Mouse (Mus musculus): Measurements from ENCODE around the gene Egf. TPM values are rescaled to one million over a fixed set of nuclear protein-coding genes. Genes with fewer than 3 reads are reported as not detected.

Egf gene
- total and polyA plus RNA-seq, 2 experiments from 2014 or later, result 1.2 to 1.3 TPM

GRCm38 (mm10) chr3:129648598-129648997 lies 106.5 kb downstream of the Egf start:
- DNase-seq (ENCODE audit: low spot score), result no peak
- no peaks in the 10 kb centered on the region for H3K36me3 ChIP-seq (ENCODE audit: insufficient read depth, low read length)
- H3K4me3 ChIP-seq (ENCODE audit: low read depth, low read length), result no peak overlapping the region
- TF ChIP-seq CTCF (IDR thresholded peaks at IDR 0.05), result no peak
- H3K27me3 ChIP-seq (ENCODE audit: insufficient read depth, low read length), result no peaks in the 10 kb centered on the region
- no peak for ATAC-seq (ENCODE audit: low FRiP score)
- no peak overlapping the region for H3K27ac ChIP-seq (ENCODE audit: low read depth, low read length)
- no peaks in the 10 kb centered on the region for H3K9me3 ChIP-seq (ENCODE audit: low read length)
- H3K9ac ChIP-seq (replicated peaks; ENCODE audit: low read length, poor library complexity, severe bottlenecking), result no peak overlapping the region
- H3K4me1 ChIP-seq (ENCODE audit: insufficient read depth, low read length), result no peaks in the 10 kb centered on the region
- 86% methylated on average over 5 of the region's 5 CpGs for WGBS
- H3K4me2 ChIP-seq (ENCODE audit: low read depth, low read length, poor library complexity, severe bottlenecking), result no peak overlapping the region

- peak; percentile 19 for DNase-seq (ENCODE audit: low spot score)
- no peaks in the 10 kb centered on the region for H3K4me1 ChIP-seq (ENCODE audit: insufficient read depth, low read length)
- H3K27me3 ChIP-seq (ENCODE audit: insufficient read depth, low read length), result no peaks in the 10 kb centered on the region
- no peak for TF ChIP-seq CTCF (IDR thresholded peaks at IDR 0.05)
- H3K4me2 ChIP-seq (ENCODE audit: low read depth, low read length, poor library complexity, severe bottlenecking), result no peak overlapping the region
- no peak overlapping the region for H3K9ac ChIP-seq (replicated peaks; ENCODE audit: low read length, poor library complexity, severe bottlenecking)
- no peaks in the 10 kb centered on the region for H3K36me3 ChIP-seq (ENCODE audit: insufficient read depth, low read length)
- no peaks in the 10 kb centered on the region for H3K9me3 ChIP-seq (ENCODE audit: low read length)
- no peak overlapping the region for H3K4me3 ChIP-seq (ENCODE audit: low read depth, low read length)
- no peak overlapping the region for H3K27ac ChIP-seq (ENCODE audit: low read depth, low read length)
- ATAC-seq (ENCODE audit: low FRiP score), result no peak
- WGBS, result 80% methylated on average over 10 of the region's 10 CpGs
Measured at GRCm38 (mm10) chr3:129647312-129647711, 107.8 kb downstream of the Egf start.

- H3K27me3 ChIP-seq (ENCODE audit: insufficient read depth, low read length), result no peaks in the 10 kb centered on the region
- H3K4me1 ChIP-seq (ENCODE audit: insufficient read depth, low read length), result no peaks in the 10 kb centered on the region
- H3K36me3 ChIP-seq (ENCODE audit: insufficient read depth, low read length), result no peaks in the 10 kb centered on the region
- H3K4me3 ChIP-seq (ENCODE audit: low read depth, low read length), result no peak overlapping the region
- no peak overlapping the region for H3K9ac ChIP-seq (replicated peaks; ENCODE audit: low read length, poor library complexity, severe bottlenecking)
- H3K27ac ChIP-seq (ENCODE audit: low read depth, low read length), result no peak overlapping the region
- H3K9me3 ChIP-seq (ENCODE audit: low read length), result no peaks in the 10 kb centered on the region
- DNase-seq (ENCODE audit: low spot score) (peak; percentile 9), ATAC-seq (ENCODE audit: low FRiP score) (no peak)
- H3K4me2 ChIP-seq (ENCODE audit: low read depth, low read length, poor library complexity, severe bottlenecking), result no peak overlapping the region
- no peak for TF ChIP-seq CTCF (IDR thresholded peaks at IDR 0.05)
- WGBS, result 80% methylated on average over 5 of the region's 5 CpGs
Measured at GRCm38 (mm10) chr3:129646781-129647180, 108.3 kb downstream of the Egf start.

GRCm38 (mm10) chr3:129645409-129645808 lies 109.7 kb downstream of the Egf start:
- 50% methylated on average over 3 of the region's 3 CpGs for WGBS

GRCm38 (mm10) chr3:129641621-129642020 lies 113.5 kb downstream of the Egf start:
- Histone ChIP-seq H3K9me3 (ENCODE audit: low read length) (no peaks in the 10 kb centered on the region), H3K9ac (replicated peaks; ENCODE audit: low read length, poor library complexity, severe bottlenecking) (no peak overlapping the region), H3K36me3 (ENCODE audit: insufficient read depth, low read length) (no peaks in the 10 kb centered on the region), H3K27me3 (ENCODE audit: insufficient read depth, low read length) (no peaks in the 10 kb centered on the region), H3K4me3 (ENCODE audit: low read depth, low read length) (no peak overlapping the region), H3K27ac (ENCODE audit: low read depth, low read length) (no peak overlapping the region), H3K4me1 (ENCODE audit: insufficient read depth, low read length) (no peaks in the 10 kb centered on the region), H3K4me2 (ENCODE audit: low read depth, low read length, poor library complexity, severe bottlenecking) (no peak overlapping the region)
- WGBS, result 88% methylated on average over 7 of the region's 7 CpGs
- ATAC-seq (ENCODE audit: low FRiP score) (no peak), DNase-seq (ENCODE audit: low spot score) (no peak)
- no peak for TF ChIP-seq CTCF (IDR thresholded peaks at IDR 0.05)

More at GRCm38 (mm10) chr3:129645409-129645808, 109.7 kb downstream of the Egf start:
- H3K4me2 ChIP-seq (ENCODE audit: low read depth, low read length, poor library complexity, severe bottlenecking), result no peak overlapping the region
- no peak overlapping the region for H3K27ac ChIP-seq (ENCODE audit: low read depth, low read length)
- ATAC-seq (ENCODE audit: low FRiP score) (no peak), DNase-seq (ENCODE audit: low spot score) (no peak)
- no peaks in the 10 kb centered on the region for H3K27me3 ChIP-seq (ENCODE audit: insufficient read depth, low read length)
- H3K4me1 ChIP-seq (ENCODE audit: insufficient read depth, low read length), result no peaks in the 10 kb centered on the region
- H3K4me3 ChIP-seq (ENCODE audit: low read depth, low read length), result no peak overlapping the region
- H3K9me3 ChIP-seq (ENCODE audit: low read length), result no peaks in the 10 kb centered on the region
- TF ChIP-seq CTCF (IDR thresholded peaks at IDR 0.05), result no peak
- H3K9ac ChIP-seq (replicated peaks; ENCODE audit: low read length, poor library complexity, severe bottlenecking), result no peak overlapping the region
- H3K36me3 ChIP-seq (ENCODE audit: insufficient read depth, low read length), result no peaks in the 10 kb centered on the region

GRCm38 (mm10) chr3:129640211-129641000 lies 114.7 kb downstream of the Egf start:
- no peak overlapping the region for H3K4me3 ChIP-seq (ENCODE audit: low read depth, low read length)
- TF ChIP-seq CTCF (IDR thresholded peaks at IDR 0.05), result no peak
- no peak overlapping the region for H3K27ac ChIP-seq (ENCODE audit: low read depth, low read length)
- 43% methylated on average over 10 of the region's 10 CpGs for WGBS
- H3K9ac ChIP-seq (replicated peaks; ENCODE audit: low read length, poor library complexity, severe bottlenecking), result no peak overlapping the region
- DNase-seq (ENCODE audit: low spot score) (peak; percentile 52), ATAC-seq (ENCODE audit: low FRiP score) (peak; percentile 71)
- no peaks in the 10 kb centered on the region for H3K36me3 ChIP-seq (ENCODE audit: insufficient read depth, low read length)
- H3K4me1 ChIP-seq (ENCODE audit: insufficient read depth, low read length), result no peaks in the 10 kb centered on the region
- H3K9me3 ChIP-seq (ENCODE audit: low read length), result no peaks in the 10 kb centered on the region
- H3K4me2 ChIP-seq (ENCODE audit: low read depth, low read length, poor library complexity, severe bottlenecking), result no peak overlapping the region
- no peaks in the 10 kb centered on the region for H3K27me3 ChIP-seq (ENCODE audit: insufficient read depth, low read length)
